Mouse (Mus musculus): ENCODE measurements at regions not wholly inside any gene's neighbourhood (a gene's known extent, or its start where the extent isn't known, plus 50 kb on each side); places are given as distances from the start of the nearest gene placed in this dataset.
"Not testable (repeated sequence)": the region's sequence is repeated elsewhere in the genome, so short reads cannot be mapped to it uniquely, and the experiment has no call there.

GRCm38 (mm10) chr8:86252696-86253355, 327.7 kb downstream of the Abcc12 start:
- H3K79me2 ChIP-seq (ENCODE audit: control insufficient read depth, insufficient read depth), result no peaks in the 10 kb centered on the region
- H3K36me3 ChIP-seq (ENCODE audit: control insufficient read depth, insufficient read depth), result no peaks in the 10 kb centered on the region
- H3K79me3 ChIP-seq (ENCODE audit: low read depth), result no peaks in the 10 kb centered on the region
- TF ChIP-seq MYOG (IDR thresholded peaks at IDR 0.05; ENCODE audit: control insufficient read depth, extremely low read depth, insufficient read length) (no peak), CTCF (IDR thresholded peaks at IDR 0.05; ENCODE audit: control insufficient read depth, insufficient read depth, insufficient read length) (no peak), MYOD1 (IDR thresholded peaks at IDR 0.05; ENCODE audit: control insufficient read depth, insufficient read length, low read depth) (no peak), USF1 (IDR thresholded peaks at IDR 0.05; ENCODE audit: low read depth) (no peak), CEBPB (IDR thresholded peaks at IDR 0.05; ENCODE audit: low read depth) (no peak), FOSL1 (IDR thresholded peaks at IDR 0.05; ENCODE audit: insufficient read depth, low read length, poor library complexity, severe bottlenecking) (no peak), MAX (IDR thresholded peaks at IDR 0.05) (no peak)
- H3ac ChIP-seq (ENCODE audit: control insufficient read depth, insufficient read length, low read depth), result no peak overlapping the region
- no peak overlapping the region for H3K4me3 ChIP-seq (ENCODE audit: insufficient read depth, poor library complexity, severe bottlenecking)
- H3K27me3 ChIP-seq (ENCODE audit: control insufficient read depth, insufficient read depth, insufficient read length), result no peaks in the 10 kb centered on the region

GRCm38 (mm10) chr8:86234696-86235095, 345.8 kb downstream of the Abcc12 start:
- Histone ChIP-seq H3K27me3 (ENCODE audit: control insufficient read depth, insufficient read depth, insufficient read length) (peaks cover 3% of the 10 kb centered on the region), H3K36me3 (ENCODE audit: control insufficient read depth, insufficient read depth) (no peaks in the 10 kb centered on the region), H3ac (ENCODE audit: control insufficient read depth, insufficient read length, low read depth) (no peak overlapping the region), H3K79me3 (ENCODE audit: low read depth) (no peaks in the 10 kb centered on the region), H3K4me3 (ENCODE audit: insufficient read depth, poor library complexity, severe bottlenecking) (no peak overlapping the region), H3K79me2 (ENCODE audit: control insufficient read depth, insufficient read depth) (no peaks in the 10 kb centered on the region)
- no peak for TF ChIP-seq MYOG (IDR thresholded peaks at IDR 0.05; ENCODE audit: control insufficient read depth, extremely low read depth, insufficient read length)
- no peak for TF ChIP-seq FOSL1 (IDR thresholded peaks at IDR 0.05; ENCODE audit: insufficient read depth, low read length, poor library complexity, severe bottlenecking)
- no peak for TF ChIP-seq MYOD1 (IDR thresholded peaks at IDR 0.05; ENCODE audit: control insufficient read depth, insufficient read length, low read depth)
- no peak for TF ChIP-seq CEBPB (IDR thresholded peaks at IDR 0.05; ENCODE audit: low read depth)

- not testable (repeated sequence) for H3K36me3 ChIP-seq (ENCODE audit: control insufficient read depth, insufficient read depth); H3K27me3 ChIP-seq (ENCODE audit: control insufficient read depth, insufficient read depth, insufficient read length); H3K79me3 ChIP-seq (ENCODE audit: low read depth); H3K79me2 ChIP-seq (ENCODE audit: control insufficient read depth, insufficient read depth); H3K4me3 ChIP-seq (ENCODE audit: insufficient read depth, poor library complexity, severe bottlenecking); H3ac ChIP-seq (ENCODE audit: control insufficient read depth, insufficient read length, low read depth)
These were observed 348.5 kb downstream of the Abcc12 start for GRCm38 (mm10) chr8:86231994-86232393.

- no peaks in the 10 kb centered on the region for H3K27me3 ChIP-seq (ENCODE audit: control insufficient read depth, insufficient read depth, insufficient read length)
- H3K79me2 ChIP-seq (ENCODE audit: control insufficient read depth, insufficient read depth), result no peaks in the 10 kb centered on the region
- H3K36me3 ChIP-seq (ENCODE audit: control insufficient read depth, insufficient read depth), result no peaks in the 10 kb centered on the region
- H3K4me3 ChIP-seq (ENCODE audit: insufficient read depth, poor library complexity, severe bottlenecking), result no peak overlapping the region
- H3K79me3 ChIP-seq (ENCODE audit: low read depth), result no peaks in the 10 kb centered on the region
- TF ChIP-seq CTCF (IDR thresholded peaks at IDR 0.05; ENCODE audit: control insufficient read depth, insufficient read depth, insufficient read length) (no peak), CEBPB (IDR thresholded peaks at IDR 0.05; ENCODE audit: low read depth) (no peak), MAX (IDR thresholded peaks at IDR 0.05) (no peak), MYOD1 (IDR thresholded peaks at IDR 0.05; ENCODE audit: control insufficient read depth, insufficient read length, low read depth) (no peak), MYOG (IDR thresholded peaks at IDR 0.05; ENCODE audit: control insufficient read depth, extremely low read depth, insufficient read length) (no peak), USF1 (IDR thresholded peaks at IDR 0.05; ENCODE audit: low read depth) (no peak), FOSL1 (IDR thresholded peaks at IDR 0.05; ENCODE audit: insufficient read depth, low read length, poor library complexity, severe bottlenecking) (no peak)
- no peak overlapping the region for H3ac ChIP-seq (ENCODE audit: control insufficient read depth, insufficient read length, low read depth)
These were observed 355.6 kb downstream of the Abcc12 start for GRCm38 (mm10) chr8:86224851-86225250.

- no peak for TF ChIP-seq MYOD1 (IDR thresholded peaks at IDR 0.05; ENCODE audit: control insufficient read depth, insufficient read length, low read depth)
- TF ChIP-seq MAX (IDR thresholded peaks at IDR 0.05), result no peak
- no peak for TF ChIP-seq MYOG (IDR thresholded peaks at IDR 0.05; ENCODE audit: control insufficient read depth, extremely low read depth, insufficient read length)
- TF ChIP-seq CTCF (IDR thresholded peaks at IDR 0.05; ENCODE audit: control insufficient read depth, insufficient read depth, insufficient read length), result no peak
- TF ChIP-seq FOSL1 (IDR thresholded peaks at IDR 0.05; ENCODE audit: insufficient read depth, low read length, poor library complexity, severe bottlenecking), result no peak
- no peak for TF ChIP-seq CEBPB (IDR thresholded peaks at IDR 0.05; ENCODE audit: low read depth)
- TF ChIP-seq USF1 (IDR thresholded peaks at IDR 0.05; ENCODE audit: low read depth), result no peak
- no peaks in the 10 kb centered on the region for H3K79me2 ChIP-seq (ENCODE audit: control insufficient read depth, insufficient read depth)
- H3K4me3 ChIP-seq (ENCODE audit: insufficient read depth, poor library complexity, severe bottlenecking), result no peak overlapping the region
- no peaks in the 10 kb centered on the region for H3K36me3 ChIP-seq (ENCODE audit: control insufficient read depth, insufficient read depth)
- H3ac ChIP-seq (ENCODE audit: control insufficient read depth, insufficient read length, low read depth), result no peak overlapping the region
- H3K27me3 ChIP-seq (ENCODE audit: control insufficient read depth, insufficient read depth, insufficient read length), result no peaks in the 10 kb centered on the region
- H3K79me3 ChIP-seq (ENCODE audit: low read depth), result no peaks in the 10 kb centered on the region
These were observed 357.8 kb downstream of the Abcc12 start for GRCm38 (mm10) chr8:86222715-86223114.

GRCm38 (mm10) chr8:86222228-86222627, 358.3 kb downstream of the Abcc12 start:
- no peaks in the 10 kb centered on the region for H3K79me3 ChIP-seq (ENCODE audit: low read depth)
- no peak for TF ChIP-seq MAX (IDR thresholded peaks at IDR 0.05)
- TF ChIP-seq FOSL1 (IDR thresholded peaks at IDR 0.05; ENCODE audit: insufficient read depth, low read length, poor library complexity, severe bottlenecking), result no peak
- no peak for TF ChIP-seq CTCF (IDR thresholded peaks at IDR 0.05; ENCODE audit: control insufficient read depth, insufficient read depth, insufficient read length)
- no peak for TF ChIP-seq USF1 (IDR thresholded peaks at IDR 0.05; ENCODE audit: low read depth)
- TF ChIP-seq MYOD1 (IDR thresholded peaks at IDR 0.05; ENCODE audit: control insufficient read depth, insufficient read length, low read depth), result no peak
- TF ChIP-seq CEBPB (IDR thresholded peaks at IDR 0.05; ENCODE audit: low read depth), result no peak
- TF ChIP-seq MYOG (IDR thresholded peaks at IDR 0.05; ENCODE audit: control insufficient read depth, extremely low read depth, insufficient read length), result no peak
- no peaks in the 10 kb centered on the region for H3K79me2 ChIP-seq (ENCODE audit: control insufficient read depth, insufficient read depth)
- no peaks in the 10 kb centered on the region for H3K27me3 ChIP-seq (ENCODE audit: control insufficient read depth, insufficient read depth, insufficient read length)
- no peak overlapping the region for H3ac ChIP-seq (ENCODE audit: control insufficient read depth, insufficient read length, low read depth)
- H3K36me3 ChIP-seq (ENCODE audit: control insufficient read depth, insufficient read depth), result no peaks in the 10 kb centered on the region
- no peak overlapping the region for H3K4me3 ChIP-seq (ENCODE audit: insufficient read depth, poor library complexity, severe bottlenecking)

Data from C2C12 (cell line).